Mouse (Mus musculus) kidney, postnatal 25 days (tissue): ENCODE measurements around the gene Ramac.
A peak's percentile ranks its signal among the peaks of the same experiment; 100 is the strongest.

Experiments
- DNase-seq, 2 experiments: peaks; one replicate each; pipeline ENCODE4 v3.0.0; 2021; ENCODE audit warnings: mixed read lengths in 2 of 2

The Ramac gene

GRCm38 (mm10) chr7:81762180-81763109 is at the start of gene Ramac:
Ramac (plus strand) TSS chr7:81762925.
- peak; percentile 93 to 95 for DNase-seq

- no peak for DNase-seq
These were observed 44.1 kb upstream of the Ramac start for GRCm38 (mm10) chr7:81718657-81719056.

GRCm38 (mm10) chr7:81719216-81719661 is 43.5 kb upstream of the Ramac start:
- no peak for DNase-seq

- DNase-seq = no peak
These were observed 41.5 kb upstream of the Ramac start for GRCm38 (mm10) chr7:81721271-81721670.

- DNase-seq = no peak
These were observed 38.9 kb upstream of the Ramac start for GRCm38 (mm10) chr7:81723851-81724250.

- DNase-seq = no peak
These were observed 36.6 kb upstream of the Ramac start for GRCm38 (mm10) chr7:81725986-81726727.

- no peak for DNase-seq
These were observed 36.1 kb upstream of the Ramac start for GRCm38 (mm10) chr7:81726728-81727005.

GRCm38 (mm10) chr7:81727716-81728115 is 35.0 kb upstream of the Ramac start:
- no peak for DNase-seq

- no peak for DNase-seq
These were observed 32.9 kb upstream of the Ramac start for GRCm38 (mm10) chr7:81729787-81730186.

- DNase-seq = no peak
These were observed 31.5 kb upstream of the Ramac start for GRCm38 (mm10) chr7:81731181-81731651.

- DNase-seq = no peak
These were observed 30.3 kb upstream of the Ramac start for GRCm38 (mm10) chr7:81732183-81733089.

- no peak for DNase-seq
These were observed 27.3 kb upstream of the Ramac start for GRCm38 (mm10) chr7:81735300-81736048.

- DNase-seq = no peak
These were observed 23.9 kb upstream of the Ramac start for GRCm38 (mm10) chr7:81738720-81739385.

- no peak for DNase-seq
These were observed 22.7 kb upstream of the Ramac start for GRCm38 (mm10) chr7:81740010-81740409.

- peak in 1 of 2 experiments; percentile 12 for DNase-seq
These were observed 18.6 kb upstream of the Ramac start for GRCm38 (mm10) chr7:81744145-81744544.

- DNase-seq = no peak
These were observed 14.8 kb upstream of the Ramac start for GRCm38 (mm10) chr7:81747956-81748355.

GRCm38 (mm10) chr7:81763110-81763845 is 553 bp downstream of the Ramac start:
- no peak for DNase-seq

GRCm38 (mm10) chr7:81772786-81773539 is 10.2 kb downstream of the Ramac start:
- DNase-seq = no peak

- DNase-seq = no peak
These were observed 12.6 kb downstream of the Ramac start for GRCm38 (mm10) chr7:81775325-81775724.

- DNase-seq = no peak
These were observed 15.0 kb downstream of the Ramac start for GRCm38 (mm10) chr7:81777667-81778218.
